Mouse (Mus musculus) forebrain, embryonic 16.5 days (tissue): ENCODE results near the gene Sytl4. TPM values are rescaled to one million over a fixed set of nuclear protein-coding genes. Genes with fewer than 3 reads are reported as not detected.

ENCODE experiments used
- ATAC-seq: fragments of 200-750 bp; cut with Nextera tagmentation; 2 replicates; pipeline ENCODE4 v1.8.0; 2017; ENCODE audit warnings: mild to moderate bottlenecking, moderate library complexity
- H3K27ac ChIP-seq: fragments of 300-500 bp; sonication (generic); 2 replicates; pipeline ENCODE4 v1.5.1; 2014; ENCODE audit warnings: low read length, control low read depth
- H3K27me3 ChIP-seq: fragments of 300-500 bp; sonication (generic); replicated peaks from 2 replicates; pipeline ENCODE4 v1.6.1; 2014; ENCODE audit warnings: low read length; ENCODE audit not compliant: control insufficient read depth, insufficient read depth
- H3K36me3 ChIP-seq: fragments of 300-500 bp; sonication (generic); 2 replicates; pipeline ENCODE4 v1.6.1; 2014; ENCODE audit not compliant: control insufficient read depth, insufficient read depth
- H3K4me1 ChIP-seq: fragments of 300-500 bp; sonication (generic); replicated peaks from 2 replicates; pipeline ENCODE4 v1.6.1; 2014; ENCODE audit warnings: low read length; ENCODE audit not compliant: control insufficient read depth, insufficient read depth
- H3K4me2 ChIP-seq: fragments of 300-500 bp; sonication (generic); 2 replicates; pipeline ENCODE4 v1.6.1; 2014; ENCODE audit warnings: mild to moderate bottlenecking, low read length, control low read depth
- H3K4me3 ChIP-seq: fragments of 300-500 bp; sonication (generic); replicated peaks from 2 replicates; pipeline ENCODE4 v1.5.1; 2014; ENCODE audit warnings: mild to moderate bottlenecking, low read length, control low read depth
- H3K9ac ChIP-seq: fragments of 300-500 bp; sonication (generic); replicated peaks from 2 replicates; pipeline ENCODE4 v1.6.1; 2014; ENCODE audit warnings: low read depth, low read length, control low read depth
- H3K9me3 ChIP-seq: fragments of 300-500 bp; sonication (generic); 2 replicates; pipeline ENCODE4 v1.6.1; 2016; ENCODE audit warnings: low read length; ENCODE audit not compliant: control insufficient read depth
- WGBS: fragments of 180-500 bp; shearing (Covaris S2); extraction: QIAGEN DNeasy Blood & Tissue Kit; methylation state at CpG from one replicate; pipeline ENCODE4 v1.1.7; 2014; 5-methylcytosine and 5-hydroxymethylcytosine counted together
- polyA plus RNA-seq: library from polyadenylated mRNA; unstranded; fragments of >200 nt; fragmentation: Nextera tagmentation; extraction: Ambion mirVana; gene quantifications from 2 replicates; pipeline ENCODE4 v1.2.1, GENCODE M21; 2015

Sytl4 gene
- polyA plus RNA-seq, 1 experiment from 2014 or later, result 0.47 TPM

DNA sequence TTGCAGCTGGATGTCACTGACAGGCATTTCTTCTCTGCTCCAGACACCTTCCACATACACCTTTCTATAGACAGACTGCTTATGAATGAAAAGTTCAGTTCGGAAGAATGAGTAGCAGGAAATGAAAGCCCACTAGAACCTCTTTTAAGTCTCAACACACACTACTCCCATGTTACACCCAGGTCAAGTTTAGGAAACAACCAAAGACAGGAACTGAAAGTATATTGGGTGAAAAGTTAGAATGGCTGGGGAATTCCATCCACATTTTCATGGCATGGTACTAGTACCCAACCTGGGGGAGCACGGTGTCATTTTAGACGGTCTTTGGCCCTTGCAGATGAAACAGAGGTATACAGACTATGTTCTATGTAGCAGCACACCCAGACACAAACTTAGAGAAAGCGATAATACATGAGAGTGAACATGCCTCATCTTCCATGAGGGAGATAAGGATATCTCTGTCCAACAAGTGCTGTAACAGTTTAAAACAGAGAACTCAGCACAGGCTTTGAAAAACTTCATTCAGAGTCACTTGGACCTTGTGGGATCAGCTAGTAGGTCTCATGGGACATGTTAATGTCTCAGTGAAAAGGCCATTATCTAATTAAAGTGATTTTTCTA, 44.9 kb downstream of the Sytl4 start:
- Histone ChIP-seq H3K4me1 (no peaks in the 10 kb centered on the region), H3K4me2 (no peak overlapping the region), H3K36me3 (no peaks in the 10 kb centered on the region), H3K27me3 (no peaks in the 10 kb centered on the region), H3K9me3 (no peaks in the 10 kb centered on the region), H3K27ac (no peak overlapping the region), H3K9ac (no peak overlapping the region), H3K4me3 (no peak overlapping the region)
- WGBS, result 84% methylated on average over 4 of the region's 4 CpGs
- no peak for ATAC-seq

DNA sequence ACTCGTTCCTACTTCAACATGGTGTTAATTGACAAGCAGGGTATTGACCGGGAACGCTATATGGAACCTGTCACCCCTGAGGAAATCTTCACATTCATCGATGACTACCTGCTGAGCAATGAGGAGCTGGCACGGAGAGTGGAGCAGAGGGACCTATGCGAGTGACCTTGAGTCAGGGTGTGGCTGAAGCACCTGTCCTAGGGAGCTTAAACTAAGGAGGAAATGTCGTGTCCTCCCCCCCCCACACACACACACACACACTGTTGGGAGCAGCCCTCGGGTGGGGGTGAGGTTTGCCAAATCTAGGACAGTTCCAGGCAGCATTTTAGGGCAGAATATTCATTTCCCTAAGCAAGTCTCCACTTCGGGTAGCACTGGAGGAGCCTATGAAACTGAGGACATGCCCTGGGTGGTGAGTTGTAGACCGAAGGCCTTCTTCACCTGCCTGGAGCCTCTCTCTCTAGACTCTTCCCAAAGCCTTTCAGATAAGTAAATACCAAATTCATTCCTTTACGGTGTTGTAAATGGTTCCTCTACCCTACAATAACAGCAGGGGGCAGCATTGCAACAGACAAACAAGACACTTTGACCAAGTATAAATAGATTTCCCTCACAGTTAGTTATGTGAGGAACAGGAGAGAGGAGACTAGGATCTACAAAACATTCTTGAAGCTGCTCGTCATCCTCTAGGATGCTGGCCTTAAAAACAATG, 50.2 kb downstream of the Sytl4 start:
- Histone ChIP-seq H3K27me3 (no peaks in the 10 kb centered on the region), H3K4me2 (no peak overlapping the region), H3K36me3 (no peaks in the 10 kb centered on the region), H3K9me3 (no peaks in the 10 kb centered on the region), H3K27ac (no peak overlapping the region), H3K9ac (no peak overlapping the region), H3K4me1 (no peaks in the 10 kb centered on the region), H3K4me3 (no peak overlapping the region)
- no peak for ATAC-seq
- 62% methylated on average over 12 of the region's 12 CpGs for WGBS

DNA sequence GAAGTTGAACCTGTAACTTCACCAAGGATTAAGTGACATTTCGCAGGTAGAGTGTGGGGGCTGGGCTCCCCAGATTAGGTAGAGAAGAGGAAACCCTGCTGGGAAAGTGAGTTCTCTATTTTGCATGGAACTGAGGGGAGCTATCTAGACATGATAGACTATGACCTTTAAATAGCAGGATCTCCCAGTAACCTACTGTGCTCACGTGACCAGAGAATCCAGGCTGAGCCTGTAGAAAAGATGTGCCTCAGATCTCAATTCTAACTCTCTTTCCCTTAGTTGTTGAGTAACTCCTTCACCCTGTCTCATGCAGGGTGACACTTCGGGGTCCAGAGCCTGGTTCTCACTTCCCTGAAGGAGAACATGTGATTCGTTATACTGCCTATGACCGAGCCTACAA, 54.9 kb downstream of the Sytl4 start:
- no peaks in the 10 kb centered on the region for H3K36me3 ChIP-seq
- no peak for ATAC-seq
- no peaks in the 10 kb centered on the region for H3K27me3 ChIP-seq
- H3K9ac ChIP-seq, result no peak overlapping the region
- H3K4me1 ChIP-seq, result no peaks in the 10 kb centered on the region
- H3K4me3 ChIP-seq, result no peak overlapping the region
- no peak overlapping the region for H3K27ac ChIP-seq
- no peaks in the 10 kb centered on the region for H3K9me3 ChIP-seq
- no peak overlapping the region for H3K4me2 ChIP-seq
- 73% methylated on average over 5 of the region's 5 CpGs for WGBS

DNA sequence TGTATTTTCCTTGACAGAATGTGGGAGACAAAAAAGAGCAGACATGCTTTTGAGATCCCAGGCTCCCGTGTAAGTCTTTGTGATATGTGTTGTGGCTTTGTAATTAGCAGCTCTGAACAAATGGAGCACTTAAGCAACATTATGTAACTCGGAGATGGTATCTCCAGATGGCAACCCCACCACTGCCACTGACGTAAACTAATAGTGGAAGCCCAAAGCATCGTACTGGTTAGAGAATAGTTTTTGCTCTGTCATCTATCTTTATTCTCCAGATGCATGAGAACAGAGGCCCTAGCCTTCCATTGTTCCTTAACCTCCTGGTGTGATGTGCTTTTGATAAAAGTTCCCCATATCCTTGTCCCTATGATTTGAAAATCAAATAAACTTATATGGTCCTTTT, 60.4 kb downstream of the Sytl4 start:
- ATAC-seq, result no peak

DNA sequence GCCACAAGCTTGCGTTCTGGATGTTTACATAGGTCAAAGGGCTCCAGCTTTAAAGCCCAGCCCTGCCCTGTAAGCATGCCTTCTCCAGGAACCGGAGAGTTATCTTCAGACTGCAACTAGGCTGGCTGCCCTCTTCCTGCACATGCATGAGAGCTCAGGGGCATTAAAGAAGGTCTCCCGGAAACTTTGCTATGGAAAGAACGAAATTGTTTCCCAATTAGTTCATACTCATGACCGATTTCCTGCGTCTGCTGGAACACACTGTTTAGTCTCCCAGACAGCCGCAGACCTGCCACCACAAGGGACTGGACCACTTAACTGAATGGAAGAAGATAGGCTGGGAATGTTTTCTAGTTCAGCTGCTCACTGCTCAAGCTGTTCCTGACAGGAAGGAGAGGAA, 67.4 kb downstream of the Sytl4 start:
- H3K36me3 ChIP-seq, result no peaks in the 10 kb centered on the region
- no peaks in the 10 kb centered on the region for H3K9me3 ChIP-seq
- no peak overlapping the region for H3K9ac ChIP-seq
- ATAC-seq, result no peak
- H3K4me2 ChIP-seq, result no peak overlapping the region
- WGBS, result 67% methylated on average over 7 of the region's 7 CpGs
- no peaks in the 10 kb centered on the region for H3K4me1 ChIP-seq
- H3K4me3 ChIP-seq, result no peak overlapping the region
- H3K27ac ChIP-seq, result no peak overlapping the region
- H3K27me3 ChIP-seq, result no peaks in the 10 kb centered on the region

More for the DNA sequence above, 60.4 kb downstream of the Sytl4 start:
- Histone ChIP-seq H3K4me3 (no peak overlapping the region), H3K9ac (no peak overlapping the region), H3K4me1 (no peaks in the 10 kb centered on the region), H3K9me3 (no peaks in the 10 kb centered on the region), H3K27ac (no peak overlapping the region), H3K4me2 (no peak overlapping the region), H3K27me3 (no peaks in the 10 kb centered on the region), H3K36me3 (no peaks in the 10 kb centered on the region)
- 68% methylated on average over 4 of the region's 4 CpGs for WGBS

DNA sequence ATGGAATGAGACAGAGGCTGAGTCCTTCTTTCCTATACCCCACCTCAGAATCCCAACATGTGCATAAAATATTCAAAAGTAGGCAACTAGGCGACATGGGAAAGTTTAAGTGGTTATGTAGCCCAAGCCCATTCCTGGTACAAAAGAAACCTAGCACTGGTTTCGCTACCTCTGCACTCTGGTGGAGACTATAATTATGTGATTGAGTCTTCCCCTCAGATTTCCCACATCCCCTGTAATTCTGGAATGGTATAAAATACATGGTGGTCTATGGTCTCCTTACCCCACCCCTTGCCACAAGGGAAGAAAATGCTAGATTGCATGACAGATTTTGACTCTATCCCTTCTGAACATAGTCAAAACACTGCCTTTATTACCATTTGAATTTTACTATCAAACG, 68.6 kb downstream of the Sytl4 start:
- no peak overlapping the region for H3K27ac ChIP-seq
- H3K4me2 ChIP-seq, result no peak overlapping the region
- no peaks in the 10 kb centered on the region for H3K36me3 ChIP-seq
- H3K4me3 ChIP-seq, result no peak overlapping the region
- H3K9me3 ChIP-seq, result no peaks in the 10 kb centered on the region
- no peak for ATAC-seq
- no peak overlapping the region for H3K9ac ChIP-seq
- no peaks in the 10 kb centered on the region for H3K4me1 ChIP-seq
- H3K27me3 ChIP-seq, result no peaks in the 10 kb centered on the region
- 74% methylated on average over 3 of the region's 3 CpGs for WGBS

DNA sequence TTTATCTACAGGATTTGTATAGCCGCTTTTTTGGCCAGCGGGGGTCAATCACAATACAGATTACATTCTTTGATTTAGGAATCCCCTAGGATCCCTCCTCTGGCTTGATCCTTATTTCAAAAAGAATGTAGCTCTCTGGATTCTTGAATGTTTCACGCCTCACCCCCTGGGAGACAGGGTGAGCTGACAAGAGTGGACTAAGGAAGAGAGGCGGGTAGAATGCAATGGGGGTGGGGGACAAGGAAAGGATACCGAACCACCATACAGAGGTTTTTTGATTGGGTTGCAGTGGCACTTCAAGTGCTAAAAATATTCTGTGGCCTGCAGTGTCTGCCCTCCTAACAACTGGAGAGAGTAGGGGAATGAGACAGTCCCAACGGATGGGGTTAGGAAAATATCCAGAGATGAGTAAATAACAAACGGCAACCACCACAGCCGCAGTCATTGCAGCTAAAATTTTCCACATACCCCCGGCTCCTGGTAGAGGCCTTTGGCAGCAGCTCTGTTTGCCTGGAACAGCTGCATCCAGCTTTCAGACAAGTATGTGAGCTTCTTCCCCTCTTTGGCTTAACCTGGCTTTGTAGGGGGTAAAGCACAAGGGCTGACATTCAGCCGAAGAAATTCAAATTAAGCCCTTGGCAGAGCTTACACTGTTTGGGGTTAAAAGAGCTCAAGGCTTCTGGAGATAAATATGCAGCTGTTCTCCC, 70.1 kb downstream of the Sytl4 start:
- no peaks in the 10 kb centered on the region for H3K27me3 ChIP-seq

DNA sequence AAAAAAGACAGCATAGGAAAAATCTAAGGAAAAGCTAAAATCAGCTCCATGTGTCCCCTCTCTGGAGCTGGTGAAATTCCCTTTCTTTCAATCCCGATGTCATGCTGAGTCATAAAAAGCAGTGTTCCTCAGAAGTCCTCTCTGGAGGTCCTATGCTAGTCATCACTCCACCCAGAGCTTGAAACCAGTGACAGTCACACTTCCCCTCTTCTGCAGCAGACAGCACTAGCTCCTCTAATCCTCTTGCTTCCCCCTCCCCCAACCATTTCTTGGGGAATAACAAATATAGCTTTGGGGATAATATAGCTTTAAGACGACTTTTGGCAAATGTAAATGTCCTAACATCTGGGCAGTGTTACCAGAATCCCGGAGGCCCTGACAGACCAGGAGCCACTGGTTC, 73.4 kb downstream of the Sytl4 start, which contains the start of gene Srpx2:
Gene Srpx2, plus strand, starts transcription at position 166 of the 400 bp plus-strand sequence.
- whole genome bisulfite sequencing, result 45% methylated on average over 3 of the region's 3 CpGs
- H3K27ac ChIP-seq, result no peak within 1 kb of the TSS

More for the DNA sequence above, 70.1 kb downstream of the Sytl4 start:
- no peak overlapping the region for H3K27ac ChIP-seq
- H3K9me3 ChIP-seq, result no peaks in the 10 kb centered on the region
- no peak overlapping the region for H3K4me2 ChIP-seq
- H3K4me3 ChIP-seq, result no peak overlapping the region
- no peak for ATAC-seq
- H3K4me1 ChIP-seq, result no peaks in the 10 kb centered on the region
- no peaks in the 10 kb centered on the region for H3K36me3 ChIP-seq
- no peak overlapping the region for H3K9ac ChIP-seq
- 28% methylated on average over 10 of the region's 10 CpGs for WGBS

DNA sequence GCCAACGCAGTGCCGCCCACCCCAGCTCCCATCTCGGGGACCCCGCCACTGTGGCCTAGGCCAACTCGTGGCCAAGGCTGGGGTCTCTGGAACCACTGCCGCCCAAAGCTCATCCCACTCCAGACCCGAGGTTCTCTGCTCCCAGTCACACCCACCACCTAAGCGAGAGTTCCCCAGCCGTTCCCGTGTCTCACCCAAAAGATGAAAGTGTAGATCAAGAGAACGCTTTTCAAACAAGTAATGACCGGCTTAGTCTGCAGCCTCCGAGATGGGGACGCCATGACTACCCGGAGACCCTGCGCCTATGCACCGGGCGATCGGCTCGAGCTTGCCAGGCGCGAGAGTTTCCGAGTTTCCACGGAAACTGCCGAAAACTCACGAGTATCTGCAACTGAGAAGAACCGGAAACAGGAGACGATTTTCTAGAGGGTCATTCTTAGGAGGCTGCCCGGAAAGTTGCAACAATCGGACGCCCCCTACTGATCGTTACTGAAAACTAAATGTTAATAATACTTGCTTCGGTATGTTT, 83.5 kb downstream of the Sytl4 start, which contains the start of gene Tspan6:
Gene Tspan6, minus strand, starts transcription at position 416 of the 529 bp plus-strand sequence.
- H3K9me3 ChIP-seq, result no peaks in the 10 kb centered on the region
- peak; percentile 98 for ATAC-seq
- H3K9ac ChIP-seq, result peak within 1 kb of the TSS; percentile 83
- H3K27ac ChIP-seq, result peak within 1 kb of the TSS; percentile 65
- H3K4me2 ChIP-seq, result peak within 1 kb of the TSS; percentile 52
- WGBS, result 19% methylated on average over 33 of the region's 33 CpGs
- no peaks in the 10 kb centered on the region for H3K4me1 ChIP-seq
- peaks cover 8% of the 10 kb centered on the region for H3K36me3 ChIP-seq
- no peaks in the 10 kb centered on the region for H3K27me3 ChIP-seq
- peak within 1 kb of the TSS; percentile 63 for H3K4me3 ChIP-seq

More for the DNA sequence above, 73.4 kb downstream of the Sytl4 start, which contains the start of gene Srpx2:
- H3K27me3 ChIP-seq, result no peaks in the 10 kb centered on the region
- no peaks in the 10 kb centered on the region for H3K4me1 ChIP-seq
- no peak within 1 kb of the TSS for H3K9ac ChIP-seq
- no peak for ATAC-seq
- no peak within 1 kb of the TSS for H3K4me3 ChIP-seq
- no peaks in the 10 kb centered on the region for H3K36me3 ChIP-seq
- H3K4me2 ChIP-seq, result no peak within 1 kb of the TSS
- H3K9me3 ChIP-seq, result no peaks in the 10 kb centered on the region
